Mouse (Mus musculus) testis, postnatal 10 days (tissue): Measurements from ENCODE around the gene Dgka.
"Not testable (repeated sequence)": the region's sequence is repeated elsewhere in the genome, so short reads cannot be mapped to it uniquely, and the experiment has no call there.

ENCODE experiments used
- DNase-seq: peaks from one replicate; pipeline ENCODE4 v3.0.0; 2021; ENCODE audit warnings: low spot score

Gene Dgka

DNA sequence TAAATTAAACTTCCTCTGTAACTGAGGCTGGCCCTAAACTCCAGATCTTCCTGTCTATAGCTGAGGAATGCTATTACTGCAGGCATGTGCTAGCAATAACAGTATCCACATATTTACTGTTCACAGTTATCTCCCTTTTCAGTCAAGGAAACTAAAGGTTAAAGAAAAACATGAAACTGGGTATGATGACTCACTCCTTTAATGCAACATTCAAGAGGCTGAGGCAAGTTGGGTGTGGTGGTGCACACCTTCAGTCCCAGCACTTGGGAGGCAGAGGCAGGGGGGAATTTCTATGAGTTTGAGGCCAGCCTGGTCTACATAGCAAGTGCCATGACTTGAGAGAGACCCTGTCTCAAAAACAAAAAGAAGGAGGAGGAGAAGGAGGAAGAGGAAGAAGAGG lies 12.7 kb downstream of the Dgka start:
- DNase-seq, result no peak

DNA sequence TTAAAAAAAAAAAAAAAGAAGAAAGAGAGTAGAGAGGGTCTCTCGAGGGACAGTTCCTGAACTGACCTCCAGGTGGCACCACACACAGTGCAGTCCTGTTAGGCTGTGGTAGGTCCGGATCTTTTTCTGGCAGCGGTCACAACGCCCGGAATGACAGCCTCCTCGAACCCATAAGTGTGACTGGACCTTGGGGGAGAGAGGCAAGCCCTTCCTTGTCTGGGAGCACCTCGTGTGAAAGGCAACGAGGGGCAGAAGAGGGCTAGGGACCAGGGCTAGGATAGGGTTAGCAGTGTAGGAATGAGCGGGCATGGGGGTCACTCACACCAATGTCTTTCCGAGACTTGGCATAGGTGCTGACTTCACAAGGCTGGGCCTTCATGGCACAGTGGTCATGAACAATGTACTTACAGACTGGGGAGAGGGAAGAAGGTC lies 13.6 kb downstream of the Dgka start:
- DNase-seq, result peak; percentile 90

DNA sequence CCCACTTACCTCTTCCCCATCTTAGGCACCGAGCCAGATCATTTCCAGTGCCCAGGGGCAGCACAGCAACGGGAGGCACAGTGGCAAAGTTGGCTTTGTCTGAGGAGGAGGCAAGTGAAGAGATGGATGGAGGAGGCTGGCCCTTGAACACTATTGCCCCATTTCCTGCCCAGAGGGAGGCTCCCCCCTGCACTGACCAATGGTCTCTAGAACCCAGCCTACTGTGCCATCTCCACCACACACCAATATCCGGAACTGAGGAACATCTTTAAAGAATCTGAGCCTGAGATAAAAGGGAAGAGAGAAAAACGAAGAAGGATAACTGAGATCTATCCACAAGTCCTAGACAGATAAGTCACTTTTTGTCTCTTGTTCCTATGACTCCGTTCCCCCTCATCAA lies 16.6 kb downstream of the Dgka start:
- DNase-seq, result no peak

DNA sequence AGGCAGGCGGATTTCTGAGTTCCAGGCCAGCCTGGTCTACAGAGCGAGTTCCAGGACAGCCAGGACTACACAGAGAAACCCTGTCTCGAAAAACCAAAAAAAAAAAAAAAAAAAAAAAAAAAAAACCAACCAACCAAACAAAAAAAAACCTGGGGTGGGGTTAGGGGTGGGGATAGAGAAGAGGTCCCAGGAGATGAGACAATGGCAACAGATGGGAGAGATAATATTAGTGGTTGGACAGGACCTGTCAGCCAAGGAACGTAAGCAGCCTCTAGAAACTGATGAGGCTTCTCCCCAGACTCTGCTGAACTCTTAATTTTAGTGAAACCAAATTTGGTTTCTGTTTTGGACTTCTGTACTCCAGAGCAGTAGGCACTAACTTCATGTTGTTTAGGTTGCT lies 19.2 kb downstream of the Dgka start:
- not testable (repeated sequence) for DNase-seq

DNA sequence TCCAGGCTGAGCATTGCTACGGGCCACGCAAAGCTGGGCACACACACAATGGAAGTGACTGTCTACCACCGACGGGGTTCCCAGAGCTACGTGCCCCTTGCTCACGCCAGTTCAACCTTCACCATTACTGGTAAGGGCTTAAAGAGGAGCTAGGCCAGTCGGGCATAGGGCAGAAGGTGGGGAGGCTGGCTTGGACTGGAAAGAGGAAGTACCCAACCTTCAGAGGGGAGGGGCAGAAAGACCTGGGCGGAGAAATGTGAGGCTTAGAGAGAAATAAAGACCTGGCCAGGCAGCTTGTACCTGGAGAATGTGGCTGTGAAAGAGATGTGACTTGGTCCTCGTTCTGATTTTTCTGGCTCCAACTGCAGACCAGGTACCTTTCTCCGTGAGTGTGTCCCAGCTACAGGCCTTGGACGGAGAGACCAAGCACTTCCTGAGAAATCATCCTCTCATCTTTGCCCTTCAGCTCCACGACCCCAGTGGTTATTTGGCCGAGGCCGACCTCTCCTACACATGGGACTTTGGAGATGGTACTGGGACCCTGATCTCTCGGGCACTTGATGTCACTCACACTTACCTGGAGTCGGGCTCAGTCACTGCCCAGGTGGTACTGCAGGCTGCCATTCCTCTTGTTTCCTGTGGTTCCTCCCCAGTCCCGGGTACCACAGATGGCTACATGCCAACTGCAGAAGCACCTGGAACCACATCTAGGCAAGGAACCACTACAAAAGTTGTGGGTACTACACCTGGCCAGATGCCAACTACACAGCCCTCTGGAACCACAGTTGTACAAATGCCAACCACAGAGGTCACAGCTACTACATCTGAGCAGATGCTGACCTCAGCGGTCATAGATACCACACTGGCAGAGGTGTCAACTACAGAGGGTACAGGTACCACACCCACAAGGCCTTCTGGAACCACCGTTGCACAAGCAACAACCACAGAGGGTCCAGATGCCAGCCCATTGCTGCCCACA lies 28.8 kb downstream of the Dgka start:
- no peak for DNase-seq

DNA sequence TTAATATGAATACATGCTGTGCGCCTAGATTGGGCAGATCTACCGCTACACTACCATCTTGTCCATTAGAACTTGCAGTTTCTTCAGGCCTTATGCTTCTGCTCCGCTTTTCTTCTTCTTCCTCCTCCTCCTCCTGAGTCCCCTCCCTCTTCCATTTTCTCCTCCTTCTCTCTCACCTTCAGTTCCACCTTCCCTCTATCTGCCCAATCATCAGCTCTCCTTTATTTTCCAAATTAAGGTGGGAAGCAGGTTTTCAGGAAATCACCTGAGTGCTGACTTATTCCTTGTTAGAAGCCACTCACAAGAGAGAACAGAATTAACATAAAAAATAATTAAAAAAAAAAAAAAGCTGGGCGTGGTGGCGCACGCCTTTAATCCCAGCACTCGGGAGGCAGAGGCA lies 33.3 kb downstream of the Dgka start:
- DNase-seq, result not testable (repeated sequence)

DNA sequence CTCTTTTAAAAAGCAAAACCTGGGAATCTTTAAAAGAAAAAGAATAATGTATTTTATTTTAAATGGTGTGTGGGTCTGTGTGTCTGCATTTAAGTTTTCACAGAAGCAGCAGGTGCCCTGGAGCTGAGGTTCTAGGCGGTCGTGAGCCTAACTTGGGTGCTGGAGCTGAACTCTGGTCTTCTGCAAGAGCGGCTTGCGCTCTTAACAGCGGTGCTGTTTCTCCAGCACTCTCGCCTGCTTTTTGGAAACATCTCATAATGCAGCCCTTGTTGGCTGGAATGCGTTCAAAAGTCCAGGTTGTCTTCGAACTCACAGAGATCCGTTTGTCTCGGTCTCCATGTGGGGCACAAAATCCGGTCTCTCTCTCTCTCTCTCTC lies 39.4 kb downstream of the Dgka start:
- DNase-seq, result peak; percentile 51

DNA sequence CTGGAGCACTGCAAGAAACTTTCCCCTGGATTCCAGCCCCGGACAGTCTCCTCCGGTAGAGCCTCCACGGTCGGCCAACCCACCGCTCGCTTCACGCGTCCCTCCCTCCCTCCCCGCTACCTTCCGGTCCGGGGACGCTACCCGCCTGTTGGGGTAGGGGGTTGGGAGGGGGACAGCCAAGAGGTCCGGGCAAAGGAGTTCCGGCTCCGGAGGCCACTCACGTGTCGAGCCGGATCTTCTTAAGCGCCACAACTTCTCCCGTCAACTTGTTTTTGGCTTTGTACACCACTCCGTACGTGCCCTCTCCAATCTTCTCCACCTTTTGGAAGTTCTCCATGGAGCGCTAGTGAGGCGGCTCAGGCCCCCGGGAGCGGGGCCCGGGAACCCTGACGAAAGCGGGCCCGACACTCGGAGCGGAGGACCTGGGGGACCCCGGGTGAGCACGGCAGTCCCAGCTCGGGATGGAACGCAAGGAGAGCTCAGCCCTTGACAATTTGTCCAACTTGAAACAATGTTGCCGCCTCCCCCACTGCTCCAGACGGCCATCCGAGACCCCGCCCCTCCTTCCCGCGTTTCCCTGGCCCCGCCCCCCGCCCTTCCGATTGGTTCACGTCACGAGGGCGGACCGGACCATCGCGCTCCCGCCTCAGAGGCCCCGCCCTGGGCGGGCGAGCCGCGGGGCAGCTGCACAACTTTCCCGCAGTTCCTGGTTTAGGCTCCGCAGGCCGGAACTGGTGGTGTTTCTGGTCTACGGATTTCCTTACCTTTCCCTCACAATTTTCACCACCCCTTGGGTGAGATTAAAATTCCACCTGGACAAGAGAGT lies 40.0 kb downstream of the Dgka start, which contains the start of gene Cdk2:
Gene Cdk2, minus strand, starts transcription at position 541 of the 826 bp plus-strand sequence.
- peak; percentile 98 for DNase-seq

DNA sequence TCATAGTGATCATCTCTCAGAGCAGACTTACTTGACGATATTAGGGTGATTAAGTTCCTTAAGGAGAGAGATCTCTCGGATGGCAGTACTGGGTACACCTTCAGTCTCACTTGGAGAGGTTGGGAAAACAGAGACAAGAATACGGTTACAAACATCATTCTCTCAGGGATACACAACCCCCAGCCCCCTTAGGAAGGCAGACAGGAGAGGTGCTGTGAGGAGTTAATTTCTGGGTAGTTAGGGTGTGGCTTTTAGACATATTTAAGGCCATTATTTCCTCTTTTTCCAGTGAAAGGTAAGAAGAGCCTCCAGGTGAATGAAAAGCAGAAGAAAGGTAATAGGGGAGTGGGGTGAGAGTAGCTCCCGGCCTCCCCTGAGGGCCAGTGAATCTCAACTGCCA lies 40.8 kb downstream of the Dgka start, which contains the start of gene Pmel:
Gene Pmel, plus strand, starts transcription at position 301 of the 400 bp plus-strand sequence.
- DNase-seq, result no peak

DNA sequence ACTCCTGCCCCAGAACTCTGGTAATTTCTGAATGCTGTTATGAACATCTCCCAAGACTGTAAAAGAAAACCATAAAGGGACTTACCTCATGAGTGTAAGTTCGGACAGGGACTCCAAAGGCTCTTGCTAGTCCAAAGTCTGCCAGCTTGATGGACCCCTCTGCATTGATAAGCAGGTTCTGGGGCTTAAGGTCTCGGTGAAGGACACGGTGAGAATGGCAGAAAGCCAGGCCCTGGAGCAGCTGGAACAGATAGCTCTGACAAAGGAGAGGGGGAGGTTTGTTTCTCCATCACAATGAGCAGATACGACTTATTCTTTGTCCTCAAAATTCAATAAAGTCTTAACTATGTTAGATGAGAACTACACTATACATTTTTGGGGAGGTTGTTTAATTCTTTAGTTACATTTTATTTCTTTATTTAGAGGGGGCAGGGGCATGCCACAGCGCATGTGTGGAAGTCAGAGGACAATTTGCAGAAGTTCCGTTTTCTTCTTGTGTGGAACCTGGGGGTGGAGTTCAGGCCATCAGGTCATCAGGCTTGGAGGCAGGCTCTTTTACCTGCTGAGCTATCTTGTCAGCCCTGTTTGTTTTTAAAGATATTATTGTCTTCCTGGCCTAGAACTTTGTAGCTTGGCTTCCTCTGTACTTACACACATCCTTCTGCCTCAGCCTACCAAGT lies 42.2 kb downstream of the Dgka start:
- DNase-seq, result peak; percentile 71

DNA sequence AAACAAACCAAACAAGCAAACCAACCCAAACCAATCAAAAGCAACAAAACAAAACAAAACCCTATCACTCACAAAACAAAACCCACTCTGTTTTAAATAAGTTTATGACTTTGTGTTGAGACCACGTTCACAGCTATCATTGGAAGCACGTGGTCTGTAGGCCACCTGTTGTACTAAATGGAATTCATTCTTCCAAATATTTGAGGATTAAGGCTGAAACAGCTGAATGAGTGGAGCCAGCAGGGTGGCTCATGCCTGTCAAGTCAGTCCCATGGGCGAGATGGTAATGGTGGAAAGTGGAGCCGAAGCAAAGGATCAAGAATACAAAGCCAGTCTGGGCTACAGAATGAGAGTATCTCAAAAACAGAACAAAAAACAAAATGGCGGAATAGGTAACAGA lies 43.9 kb downstream of the Dgka start:
- DNase-seq, result no peak

DNA sequence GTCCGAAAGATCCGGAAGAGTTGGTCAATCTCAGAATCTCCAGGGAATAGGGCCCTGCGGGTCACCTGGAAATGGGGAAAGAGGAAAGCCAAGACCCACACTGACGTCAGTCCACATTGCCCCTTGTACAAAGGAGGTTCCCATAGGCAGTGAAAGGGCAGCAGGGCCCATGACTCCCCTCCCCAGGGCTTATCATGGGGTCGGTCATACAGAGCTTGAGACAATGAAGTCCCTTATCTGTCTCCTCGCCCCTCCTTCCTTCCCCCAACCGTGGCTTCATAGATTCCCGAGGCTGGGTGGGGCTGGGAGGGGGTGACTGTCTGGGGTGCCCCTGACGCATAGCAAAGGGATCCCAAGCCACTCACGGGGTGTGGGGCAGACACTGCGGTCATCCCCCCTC lies 45.0 kb downstream of the Dgka start:
- DNase-seq, result no peak

DNA sequence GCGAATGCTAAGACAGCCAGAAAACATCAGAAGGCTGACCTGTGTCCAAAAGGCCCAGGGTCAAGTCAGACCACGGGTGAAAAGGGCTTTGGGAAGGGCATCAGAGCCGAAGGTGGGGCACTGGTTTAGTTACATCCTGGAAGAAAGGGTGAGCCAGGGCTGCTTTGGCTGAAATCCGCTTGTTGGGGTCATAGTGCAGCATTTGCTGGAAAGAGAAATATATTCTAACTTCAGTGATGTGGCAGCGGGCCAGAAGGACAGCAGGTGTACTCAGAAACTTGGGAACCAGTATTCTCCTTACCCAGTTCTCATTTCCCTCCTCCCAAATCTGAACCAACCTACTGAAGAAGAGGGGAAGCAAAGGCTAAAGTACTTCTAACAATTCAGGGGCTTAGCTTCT lies 45.6 kb downstream of the Dgka start:
- peak; percentile 48 for DNase-seq

DNA sequence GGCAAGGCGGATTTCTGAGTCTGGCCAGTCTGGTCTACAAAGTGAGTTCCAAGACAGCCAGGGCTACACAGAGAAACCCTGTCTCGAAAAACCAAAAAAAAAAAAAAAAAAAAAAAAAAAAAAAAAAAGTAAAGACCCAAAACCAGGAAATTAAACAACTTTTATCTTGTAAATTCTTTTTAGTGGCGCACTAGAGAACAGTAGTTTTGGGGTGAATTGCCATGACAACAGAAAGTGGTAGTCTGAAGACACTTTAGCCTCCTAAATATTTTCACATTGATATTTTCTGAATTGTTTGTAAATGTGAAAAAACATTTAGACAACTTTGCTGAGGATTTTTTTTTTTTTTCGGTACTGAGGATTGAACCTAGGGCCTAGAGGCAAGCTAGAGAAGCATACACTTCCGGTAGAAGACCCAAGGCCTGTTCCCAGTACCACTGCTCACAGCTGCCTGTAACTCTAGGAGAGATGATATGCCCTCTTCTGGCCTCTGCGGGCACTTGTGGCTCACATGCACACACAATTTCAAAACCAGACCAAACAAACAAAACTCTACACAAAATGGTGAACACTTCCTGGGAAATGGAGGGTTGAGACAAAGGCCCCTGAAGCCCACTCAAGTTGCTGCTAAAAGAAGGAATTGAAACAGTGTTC lies 47.5 kb downstream of the Dgka start:
- no peak for DNase-seq

DNA sequence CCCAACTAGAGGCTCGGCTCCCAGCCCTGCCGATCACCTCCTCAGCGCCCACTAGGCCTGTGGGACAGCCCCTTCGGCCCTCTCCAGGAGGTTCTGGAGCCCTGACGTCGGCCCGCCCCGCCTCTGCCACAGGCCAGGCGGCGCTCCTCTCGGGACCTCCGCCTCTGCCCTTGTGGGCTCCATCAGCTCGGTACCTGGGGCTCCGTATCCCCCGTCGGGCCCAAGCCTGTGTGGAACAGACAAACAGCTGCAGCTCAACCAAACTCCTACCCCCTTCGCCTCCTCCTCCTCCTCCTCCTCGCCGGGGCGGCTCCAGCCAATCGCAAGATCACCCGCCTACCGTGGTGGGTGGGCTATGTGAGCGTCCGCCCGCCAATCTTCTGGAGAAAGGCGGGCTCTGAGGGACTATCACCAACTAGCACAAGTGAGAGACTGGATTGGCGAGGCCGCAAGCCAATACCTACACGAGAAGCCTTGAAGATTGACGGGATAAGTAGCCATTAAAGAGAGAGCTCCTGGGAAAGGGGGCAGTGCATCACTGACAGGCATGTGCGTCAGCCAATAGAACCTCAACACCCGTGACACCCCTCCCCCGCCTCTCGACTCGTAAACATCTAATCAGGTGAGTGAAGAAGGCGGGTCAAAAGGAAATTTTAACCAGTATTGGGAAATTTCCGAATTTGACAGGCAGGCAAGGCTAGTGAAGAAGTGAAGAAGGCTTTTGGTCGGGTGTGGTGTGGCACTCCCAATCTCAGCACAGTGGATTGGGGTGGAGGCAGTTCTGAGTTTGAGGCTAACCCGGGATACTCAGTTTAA lies 48.5 kb downstream of the Dgka start, which contains the start of gene Rab5b:
Gene Rab5b, minus strand, starts transcription at position 273 of the 816 bp plus-strand sequence.
- peak; percentile 97 for DNase-seq

DNA sequence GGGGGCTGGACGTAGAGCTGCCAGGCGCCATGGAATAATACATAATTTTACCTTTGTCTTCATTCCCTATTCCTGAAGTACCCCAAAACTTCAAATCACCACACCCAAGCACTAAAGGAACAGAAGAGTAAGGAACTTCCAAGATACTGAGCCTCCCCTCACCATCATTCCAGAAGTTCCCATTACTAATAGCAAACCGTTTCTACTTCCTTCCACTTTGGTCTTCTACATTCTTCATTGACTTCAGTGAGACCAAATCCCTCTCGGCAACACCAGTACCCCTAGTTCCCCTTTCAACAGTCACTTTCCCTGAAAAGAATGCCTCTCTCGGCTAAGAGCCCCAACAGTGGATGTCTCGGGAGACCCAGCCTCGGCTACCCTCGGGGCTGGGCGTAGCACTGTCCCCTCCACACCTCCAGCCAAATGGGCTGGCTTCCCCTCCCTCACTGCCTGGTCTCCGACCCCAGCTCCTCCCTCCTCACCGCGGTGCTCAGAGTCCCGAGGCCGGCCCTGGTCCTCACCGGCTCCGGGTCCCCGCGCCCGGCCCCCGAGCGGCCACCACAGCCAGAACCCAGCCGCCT lies 49.2 kb downstream of the Dgka start:
- no peak for DNase-seq

DNA sequence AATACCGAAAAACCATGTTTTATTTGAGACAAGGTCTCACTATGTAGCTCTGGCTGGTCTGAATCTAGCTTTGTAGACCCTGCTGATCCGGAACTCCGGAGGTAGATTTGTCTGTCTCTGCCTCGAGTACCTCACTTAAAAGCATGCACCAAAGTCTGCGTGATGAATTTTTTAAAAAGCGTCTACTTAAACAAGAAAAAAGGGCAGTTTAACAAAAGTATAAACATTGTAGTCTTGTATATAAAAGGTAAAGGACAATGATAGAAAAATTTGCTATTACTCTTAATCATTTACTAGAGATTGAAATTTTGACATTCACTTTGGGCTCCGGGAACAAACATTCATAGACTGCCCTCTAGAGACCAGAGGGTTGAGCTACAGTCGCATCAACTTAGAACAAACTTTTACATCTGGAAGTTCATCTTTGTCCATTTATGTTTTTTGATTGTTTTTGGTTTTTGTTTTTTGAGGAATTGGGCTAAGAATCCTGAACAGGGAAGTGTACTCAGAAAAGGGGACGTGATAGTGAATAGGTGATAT lies 70.1 kb downstream of the Dgka start:
- no peak for DNase-seq

DNA sequence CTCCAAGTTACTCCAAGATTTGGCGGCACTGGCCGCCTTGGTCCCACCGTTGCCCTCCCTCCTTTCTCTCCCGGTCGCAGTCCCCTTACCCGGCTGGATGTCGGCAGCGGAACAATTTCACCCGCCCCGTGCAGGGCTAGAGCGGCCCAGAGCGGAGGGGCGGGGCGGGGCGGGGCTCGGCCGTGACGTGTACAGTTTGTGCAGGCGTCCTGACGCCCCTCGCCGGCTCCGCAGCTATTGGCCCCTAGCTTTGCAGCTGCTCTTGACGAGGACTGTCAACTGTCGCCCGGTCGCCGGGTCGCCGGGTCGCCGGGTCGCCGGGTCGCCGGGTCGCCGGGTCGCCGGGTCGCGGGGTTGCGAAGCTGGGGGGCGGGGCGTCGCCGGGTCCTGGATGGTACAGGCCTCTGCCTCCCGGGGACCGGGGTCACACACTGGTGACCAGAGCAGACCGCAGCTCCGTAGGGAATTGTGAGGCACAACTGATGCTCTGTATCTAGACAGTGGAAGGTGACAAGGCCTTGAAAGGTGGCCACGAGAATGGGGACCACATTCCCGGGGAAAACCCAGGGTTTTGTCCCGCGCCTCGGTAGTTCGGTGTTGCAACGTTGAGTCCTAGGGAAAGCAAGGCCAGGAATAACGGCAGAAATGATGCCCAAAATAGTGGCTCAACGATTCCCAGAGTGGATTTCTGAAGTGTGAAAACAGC lies 70.7 kb downstream of the Dgka start, which contains the start of gene Suox:
Gene Suox, minus strand, starts transcription at position 311 of the 706 bp plus-strand sequence.
- peak; percentile 83 for DNase-seq

DNA sequence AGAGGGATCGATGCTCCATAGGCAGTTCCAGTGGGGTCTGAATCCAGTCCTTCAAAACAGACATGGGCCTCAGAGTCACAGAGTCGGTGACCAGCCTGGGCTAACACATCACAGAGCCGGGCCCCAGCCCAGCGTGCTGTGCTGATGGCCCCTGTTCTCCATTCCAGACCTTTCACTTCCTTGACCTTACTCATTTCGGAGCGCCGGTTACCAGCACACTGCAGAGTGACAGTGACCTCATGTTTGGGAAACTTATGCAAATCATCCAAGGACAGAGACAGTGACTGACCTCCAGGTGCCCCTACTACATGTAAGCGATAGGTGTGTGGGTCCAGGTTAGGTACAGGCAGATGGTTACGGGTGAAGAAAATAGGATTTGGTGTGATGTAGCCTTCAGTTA lies 73.5 kb downstream of the Dgka start:
- DNase-seq, result no peak
